Mouse (Mus musculus) activated CD4-positive, CD25-positive, alpha-beta regulatory T cell, adult 4 months (primary cell): ENCODE measurements around the gene Scgb1c1. TPM values are rescaled to one million over a fixed set of nuclear protein-coding genes. Genes with fewer than 3 reads are reported as not detected.

ENCODE experiments used
- ATAC-seq: one replicate; pipeline ENCODE4 v1.8.0; 2017
- polyA plus RNA-seq, 2 experiments: library from polyadenylated mRNA; unstranded; fragments of 100-300 nt; shearing (Covaris generic); gene quantifications; one replicate each; pipeline ENCODE4 v1.2.1; 2017

Scgb1c1 gene
- polyA plus RNA-seq, 2 experiments from 2014 or later: not detected

DNA sequence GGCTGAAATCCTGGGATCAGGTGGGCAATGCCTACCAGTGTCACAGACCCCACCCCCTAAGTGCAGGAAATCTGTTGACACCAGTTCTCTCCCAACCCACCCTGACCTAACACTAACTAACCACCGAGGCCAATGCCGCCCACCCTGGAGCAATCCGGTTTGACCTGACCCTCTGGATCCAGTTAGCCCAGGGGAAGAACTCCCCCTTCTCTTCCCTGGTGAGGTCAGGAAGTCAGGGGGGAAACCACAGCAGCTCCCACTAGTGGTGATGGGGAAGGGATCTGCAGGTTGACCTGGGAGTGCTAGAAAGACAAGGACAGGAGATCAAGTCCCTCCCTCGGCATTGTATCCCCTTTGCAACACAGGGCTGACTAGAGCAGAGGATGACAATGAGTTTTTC is 336 bp downstream of the Scgb1c1 start:
- ATAC-seq: no peak

DNA sequence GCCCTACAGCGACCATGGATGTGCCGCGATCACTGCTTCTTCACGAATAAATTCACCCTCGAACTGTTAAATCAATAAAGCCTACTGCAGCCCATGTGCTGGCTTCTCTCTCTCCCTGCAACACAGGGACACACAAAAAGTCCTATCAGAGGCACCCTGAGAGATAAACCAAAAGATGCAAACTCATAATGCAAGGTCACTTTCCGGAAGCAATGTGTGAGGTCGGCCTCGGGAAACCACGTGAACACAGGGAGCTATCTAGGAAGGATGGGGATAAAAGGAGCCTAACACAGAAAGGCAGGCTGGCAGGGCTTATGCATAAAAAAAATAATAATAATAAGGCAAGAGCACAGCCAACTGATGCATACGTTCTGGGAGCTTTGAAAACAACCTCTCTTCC is 1.3 kb downstream of the Scgb1c1 start:
- no peak for ATAC-seq

DNA sequence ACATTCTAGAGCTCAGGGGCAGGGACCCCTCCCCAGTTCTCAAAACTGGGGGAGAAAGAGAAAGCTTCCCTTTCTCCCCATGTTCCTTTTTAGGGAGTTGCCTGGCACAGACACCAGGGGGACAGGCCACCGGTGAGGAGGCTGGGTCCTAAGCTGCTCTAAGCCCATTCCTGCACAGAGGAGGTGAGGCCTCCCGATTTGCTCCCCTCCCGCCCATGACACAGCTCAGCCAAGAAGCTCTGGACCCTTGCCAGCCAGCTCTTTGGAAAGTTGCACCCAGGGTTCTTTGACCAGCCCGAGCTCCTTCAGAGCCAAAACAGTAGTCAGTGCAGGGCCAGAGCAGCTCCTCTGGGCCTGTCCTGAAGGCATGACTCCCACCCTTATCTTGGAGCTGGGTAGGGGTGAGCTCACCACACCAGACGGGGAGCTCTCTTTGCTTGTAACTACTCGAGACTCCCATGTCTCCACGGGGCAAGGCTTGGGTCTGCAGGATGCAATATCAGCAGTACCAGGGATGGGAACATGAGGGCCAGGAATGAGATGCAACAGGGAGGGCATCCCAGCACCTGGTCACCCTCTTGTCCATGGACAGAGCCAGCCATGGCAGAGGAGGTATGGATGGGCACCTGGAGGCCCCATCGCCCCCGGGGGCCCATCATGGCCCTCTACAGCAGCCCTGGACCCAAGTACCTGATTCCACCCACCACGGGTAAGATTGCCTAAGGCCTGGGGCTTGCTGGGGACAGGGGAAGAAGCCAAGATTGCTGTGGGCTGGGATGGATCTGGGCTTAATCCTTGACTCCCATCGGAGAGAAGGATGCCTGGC is 2.6 kb downstream of the Scgb1c1 start, which contains the start of gene Odf3:
Gene Odf3, plus strand, starts transcription at position 51 of the 826 bp plus-strand sequence.
- no peak for ATAC-seq

DNA sequence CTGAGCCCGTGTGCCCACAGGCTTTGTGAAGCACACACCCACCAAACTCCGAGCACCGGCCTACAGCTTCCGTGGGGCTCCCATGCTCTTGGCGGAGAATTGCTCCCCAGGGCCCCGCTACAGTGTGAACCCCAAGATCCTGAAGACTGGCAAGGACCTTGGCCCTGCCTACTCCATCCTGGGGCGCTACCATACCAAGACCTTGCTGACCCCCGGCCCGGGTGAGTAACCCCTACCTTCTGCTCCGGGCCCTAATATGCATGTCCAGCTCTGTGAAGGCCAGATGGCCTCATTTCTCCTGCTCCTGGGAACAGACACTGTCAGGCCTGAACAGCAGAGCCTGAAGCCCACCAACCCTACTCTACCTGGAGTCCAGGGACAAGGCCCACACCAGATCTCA is 3.2 kb downstream of the Scgb1c1 start:
- ATAC-seq: no peak

DNA sequence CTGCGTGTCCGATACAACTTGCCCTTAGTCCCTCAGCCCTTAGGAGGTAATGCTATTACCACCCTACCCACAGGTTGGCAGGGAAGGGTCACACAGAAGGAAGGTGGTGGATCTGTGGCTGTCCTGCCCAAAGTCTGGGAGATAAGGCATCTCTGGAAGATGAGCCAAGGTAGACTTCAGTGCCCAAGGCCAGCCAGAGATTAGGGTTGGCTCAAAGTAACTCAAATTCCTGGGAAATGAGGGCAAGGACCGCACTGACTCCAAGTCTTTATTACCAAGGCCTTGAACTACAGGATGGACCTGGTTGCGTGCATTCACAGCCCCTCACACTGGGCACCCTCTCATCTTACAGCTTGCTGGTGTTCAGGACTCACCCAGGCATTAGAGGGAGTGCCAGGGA is 6.6 kb downstream of the Scgb1c1 start:
- no peak for ATAC-seq

DNA sequence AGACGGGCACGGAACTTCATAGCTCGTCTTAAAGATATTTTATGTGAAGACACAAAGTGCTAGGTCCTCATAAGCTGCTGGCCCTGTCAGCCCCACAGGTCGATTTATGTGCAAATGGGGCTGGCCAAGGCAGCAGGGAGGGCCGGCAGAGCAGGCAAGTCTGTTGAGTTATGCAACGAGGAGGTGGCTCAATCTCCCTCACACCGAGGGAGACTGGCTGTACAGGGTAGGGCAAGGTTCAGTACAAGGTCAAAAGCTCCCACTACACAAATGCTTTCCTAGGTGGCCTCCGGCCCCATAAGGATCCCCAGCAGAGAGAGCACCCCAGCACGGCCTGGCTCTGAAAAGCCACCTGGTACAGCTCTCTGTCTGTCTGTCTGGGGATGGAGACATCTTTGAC is 8.0 kb downstream of the Scgb1c1 start:
- no peak for ATAC-seq

DNA sequence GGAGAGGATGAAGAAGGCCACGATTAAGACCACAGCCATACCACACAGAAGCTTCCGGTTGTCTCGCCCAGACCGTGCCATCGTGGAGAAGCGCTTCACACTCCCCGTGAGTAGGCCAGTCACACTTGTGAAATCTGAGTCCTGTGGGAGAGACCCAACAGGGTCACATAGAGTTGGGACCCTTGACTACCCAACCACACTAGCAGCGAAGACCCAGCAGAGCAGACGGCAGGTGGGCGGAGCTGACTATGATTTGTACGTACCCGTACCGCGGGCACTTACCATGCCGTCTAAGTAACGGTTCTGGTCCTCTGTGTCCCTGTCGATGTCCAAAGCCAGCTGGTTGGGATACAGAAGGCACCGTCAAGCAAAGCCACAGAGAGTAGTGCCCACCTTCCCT is 9.1 kb downstream of the Scgb1c1 start:
- ATAC-seq: no peak

DNA sequence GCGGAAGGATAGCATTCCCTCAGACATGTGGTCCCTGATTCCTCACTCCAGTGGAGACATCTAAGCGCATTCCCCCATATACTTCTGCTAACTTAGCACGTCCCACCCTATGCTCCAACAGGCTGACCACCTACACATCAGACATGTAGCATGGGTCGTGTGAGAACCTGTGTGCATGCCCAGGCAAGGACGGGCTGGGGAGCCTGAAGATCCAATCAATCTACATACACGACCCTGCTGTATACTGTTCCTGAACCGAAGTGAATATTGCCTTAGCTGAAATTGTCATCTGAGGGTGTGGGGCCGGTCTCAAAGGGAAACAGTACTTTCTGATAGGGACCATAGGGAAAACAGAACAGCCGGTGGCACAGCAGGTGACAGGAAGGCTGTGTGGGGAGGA is 9.8 kb downstream of the Scgb1c1 start:
- ATAC-seq: no peak

DNA sequence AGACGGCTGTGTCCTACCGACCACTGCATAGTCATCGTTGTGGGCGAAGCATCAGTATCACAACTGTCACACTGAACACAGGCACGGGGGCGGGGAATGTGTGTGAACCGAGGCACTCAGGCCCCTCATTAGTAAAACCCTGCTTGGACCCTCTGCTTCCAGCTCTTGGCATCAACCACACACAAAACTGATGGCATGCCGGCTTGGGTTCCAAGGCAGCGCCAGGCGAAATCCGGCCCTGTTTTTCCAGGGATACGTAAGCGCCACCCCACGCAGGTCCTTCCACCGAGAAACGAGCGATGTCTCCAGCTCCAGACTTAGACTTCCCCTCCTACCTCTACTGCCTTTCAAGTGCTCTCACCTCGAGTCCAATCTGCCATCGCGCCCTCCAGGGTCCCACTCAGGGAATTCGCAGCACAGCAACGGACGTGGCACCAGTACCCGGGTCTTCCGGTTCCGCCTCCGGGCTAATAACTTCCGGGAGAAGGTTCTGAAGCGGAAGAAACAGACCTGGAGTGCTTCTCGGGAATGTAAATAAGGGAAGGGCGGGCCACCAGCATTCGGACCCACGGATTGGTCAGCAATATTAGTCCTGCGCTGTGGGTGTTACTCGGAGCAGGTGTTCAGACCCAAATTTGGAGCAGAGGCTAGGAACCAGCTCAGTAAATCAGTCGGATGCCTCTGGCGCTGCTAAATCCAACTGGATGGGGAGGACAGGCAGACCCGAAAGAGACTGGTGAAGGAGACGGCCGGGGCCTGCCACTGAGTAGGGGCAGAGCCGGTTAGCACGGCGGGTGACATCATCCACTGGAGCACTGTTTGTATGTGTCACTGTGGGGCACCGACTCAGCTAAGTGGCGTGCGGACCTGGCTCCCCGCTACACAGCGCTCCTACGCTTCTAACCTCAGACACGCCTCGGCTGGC is 10.8 kb downstream of the Scgb1c1 start, which contains the start of gene Gm45785:
Gene Gm45785, minus strand, starts transcription at position 472 of the 925 bp plus-strand sequence.
- ATAC-seq: peak; percentile 57

DNA sequence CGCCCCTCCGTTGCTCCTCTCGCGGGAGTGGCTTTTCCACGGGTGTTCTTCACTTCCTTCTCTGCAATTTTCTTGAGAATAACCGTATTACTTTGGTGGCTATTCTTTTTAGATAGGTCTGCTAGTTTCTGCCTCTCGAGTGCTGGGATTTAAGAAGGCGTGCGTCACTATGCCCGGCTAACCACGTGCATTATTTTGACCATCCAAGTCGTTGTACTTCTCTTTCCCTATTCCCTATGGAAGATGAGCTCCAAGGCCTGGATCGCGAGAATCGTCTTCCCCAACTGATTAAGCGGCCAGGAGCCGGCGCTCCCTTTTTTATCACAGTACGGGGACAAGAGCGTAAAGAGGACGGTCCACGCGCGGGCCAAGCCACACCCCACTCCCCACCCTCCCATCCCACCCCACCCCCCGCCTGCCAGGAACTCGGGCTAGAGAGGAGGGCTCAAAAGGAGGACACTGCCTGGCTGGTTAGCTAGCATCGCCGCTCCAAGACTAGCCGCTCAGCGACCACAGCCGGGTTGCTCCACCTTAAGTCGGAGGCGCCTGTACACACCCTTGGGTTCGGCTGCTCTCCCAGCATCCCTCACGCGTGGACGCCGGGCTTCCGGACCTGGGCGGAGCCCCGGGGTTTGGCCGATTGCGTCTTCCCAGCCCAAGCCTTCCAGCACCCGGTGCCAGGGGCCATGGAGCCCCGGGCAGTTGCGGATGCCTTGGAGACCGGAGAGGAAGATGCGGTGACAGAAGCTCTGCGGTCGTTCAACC is 11.6 kb downstream of the Scgb1c1 start, which contains the start of gene Ric8a:
Gene Ric8a, plus strand, starts transcription at position 173 of the 765 bp plus-strand sequence.
- ATAC-seq: peak; percentile 70

DNA sequence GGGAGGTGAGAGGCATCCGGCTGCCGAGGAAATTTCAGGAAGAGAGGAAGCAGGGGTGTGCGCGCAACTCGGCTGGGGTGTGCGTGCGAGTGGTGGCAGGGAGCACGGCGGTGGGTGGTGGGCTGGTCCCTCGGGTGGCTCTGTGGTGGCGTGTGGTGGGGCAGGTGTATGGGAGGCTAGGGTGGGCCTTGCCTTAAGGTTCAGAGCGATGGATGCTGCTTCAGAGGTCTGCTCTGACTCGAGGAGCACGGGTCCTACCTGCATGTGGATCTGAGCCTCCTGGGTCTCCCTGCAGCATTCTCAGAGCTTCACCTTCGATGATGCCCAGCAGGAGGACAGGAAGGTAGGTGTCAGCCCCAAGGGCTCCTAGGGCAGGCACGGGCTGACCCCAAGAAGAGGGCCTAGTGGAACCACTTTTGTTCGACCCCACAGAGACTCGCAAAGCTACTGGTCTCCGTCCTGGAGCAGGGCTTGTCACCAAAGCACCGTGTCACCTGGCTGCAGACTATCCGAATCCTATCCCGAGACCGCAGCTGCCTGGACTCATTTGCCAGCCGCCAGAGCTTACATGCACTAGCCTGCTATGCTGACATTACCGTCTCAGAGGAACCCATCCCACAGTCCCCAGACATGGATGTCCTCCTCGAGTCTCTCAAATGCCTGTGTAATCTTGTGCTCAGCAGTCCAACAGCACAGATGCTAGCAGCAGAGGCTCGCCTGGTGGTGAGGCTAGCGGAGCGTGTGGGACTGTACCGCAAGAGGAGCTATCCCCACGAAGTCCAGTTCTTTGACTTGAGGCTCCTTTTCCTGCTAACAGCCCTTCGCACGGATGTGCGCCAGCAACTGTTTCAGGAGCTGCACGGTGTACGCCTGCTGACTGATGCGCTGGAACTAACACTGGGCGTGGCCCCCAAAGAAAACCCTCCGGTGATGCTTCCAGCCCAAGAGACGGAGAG is 12.5 kb downstream of the Scgb1c1 start, which contains the start of gene Bet1l:
Gene Bet1l, minus strand, starts transcription at position 28 of the 956 bp plus-strand sequence.
- ATAC-seq: peak; percentile 31

DNA sequence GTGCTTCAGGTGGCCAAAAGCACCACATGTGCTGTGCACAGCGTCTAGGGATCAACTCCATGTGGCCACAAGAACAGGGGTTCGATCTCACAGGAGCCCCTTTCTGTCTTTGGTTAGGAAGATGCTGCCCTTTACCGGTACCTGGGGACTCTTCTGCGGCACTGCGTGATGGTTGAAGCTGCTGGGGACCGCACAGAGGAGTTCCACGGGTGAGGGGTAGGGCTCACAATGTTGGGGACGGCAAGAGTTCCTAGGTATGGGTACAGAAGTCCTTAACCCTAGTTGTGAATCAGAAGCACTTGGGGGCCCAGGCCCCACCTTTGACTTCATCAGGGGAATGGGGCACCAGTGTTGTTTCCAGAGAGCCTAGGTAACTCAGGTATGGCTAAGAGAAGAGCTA is 13.4 kb downstream of the Scgb1c1 start:
- no peak for ATAC-seq

DNA sequence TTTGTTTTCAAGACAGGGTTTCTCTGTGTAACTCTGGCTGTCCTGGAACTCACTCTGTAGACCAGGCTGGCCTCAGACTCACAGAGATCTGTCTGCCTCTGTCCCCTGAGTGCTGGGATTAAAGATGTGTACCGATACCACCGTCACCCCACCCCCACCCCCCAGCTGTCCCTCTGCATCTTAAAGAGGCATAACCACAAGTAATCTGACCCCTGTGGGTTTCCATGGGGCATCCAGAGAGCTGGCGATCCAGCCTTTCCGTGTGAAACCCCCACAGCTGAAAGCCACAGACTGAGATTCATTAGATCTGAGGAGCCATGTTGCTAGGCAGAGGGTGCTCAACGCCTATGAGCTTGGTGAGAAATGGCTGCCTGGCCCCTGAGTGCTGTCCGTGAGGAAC is 14.7 kb downstream of the Scgb1c1 start:
- ATAC-seq: no peak

DNA sequence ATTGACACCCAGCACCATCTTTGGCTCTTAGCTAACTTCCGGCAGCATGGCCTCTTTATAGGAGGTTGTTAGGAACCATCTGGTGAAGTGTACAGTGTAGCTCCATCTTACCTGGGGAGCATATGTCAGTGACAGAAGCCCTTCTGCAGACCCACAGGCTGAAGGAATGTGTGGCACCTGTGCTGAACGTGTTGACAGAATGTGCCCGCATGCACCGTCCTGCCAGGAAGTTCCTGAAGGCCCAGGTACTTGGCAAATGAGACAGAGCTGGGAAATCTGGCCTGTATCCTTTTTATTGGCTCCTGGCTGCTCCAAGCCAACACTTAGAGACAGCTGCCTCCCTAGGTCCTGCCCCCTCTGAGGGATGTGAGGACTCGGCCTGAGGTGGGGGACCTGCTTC is 15.4 kb downstream of the Scgb1c1 start:
- ATAC-seq: no peak

DNA sequence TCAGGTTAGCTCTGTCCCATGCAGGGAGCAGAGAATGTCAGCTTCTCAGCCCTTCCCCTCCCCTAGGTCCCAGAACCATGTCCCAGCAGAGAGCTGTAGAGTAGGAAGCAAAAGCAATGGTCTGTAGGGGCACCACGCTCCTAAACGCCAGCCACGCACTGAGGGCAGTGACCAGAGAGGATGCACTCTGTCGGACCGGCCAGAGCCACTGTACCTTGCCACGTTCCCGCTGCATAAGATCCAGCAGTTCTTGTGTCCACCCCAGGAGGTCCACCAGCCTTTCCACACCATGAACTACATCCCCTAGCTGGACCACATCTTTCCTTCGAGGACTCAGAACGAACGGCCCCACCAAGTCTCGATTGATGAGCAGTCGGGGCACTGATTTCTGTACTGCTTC is 19.4 kb downstream of the Scgb1c1 start:
- ATAC-seq: no peak

DNA sequence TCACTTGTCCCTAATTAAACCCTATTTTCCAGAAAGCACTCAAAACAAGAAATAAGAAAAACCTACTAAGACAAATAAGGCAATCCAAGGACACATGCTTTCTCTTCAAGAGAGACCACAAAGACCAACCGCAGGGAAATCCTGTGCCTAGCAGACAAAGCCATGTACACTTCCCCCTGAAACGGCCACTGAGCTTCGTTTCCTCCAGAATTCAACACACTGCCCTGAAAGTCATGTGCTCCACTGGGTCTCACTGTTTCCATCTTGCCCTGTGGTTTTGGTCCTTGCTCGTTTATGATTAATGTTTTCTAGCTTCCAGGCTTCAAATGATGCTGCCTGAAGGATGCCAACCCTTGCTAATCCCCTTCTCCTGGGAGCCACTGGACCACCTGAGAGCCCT is 28.9 kb downstream of the Scgb1c1 start:
- ATAC-seq: no peak

DNA sequence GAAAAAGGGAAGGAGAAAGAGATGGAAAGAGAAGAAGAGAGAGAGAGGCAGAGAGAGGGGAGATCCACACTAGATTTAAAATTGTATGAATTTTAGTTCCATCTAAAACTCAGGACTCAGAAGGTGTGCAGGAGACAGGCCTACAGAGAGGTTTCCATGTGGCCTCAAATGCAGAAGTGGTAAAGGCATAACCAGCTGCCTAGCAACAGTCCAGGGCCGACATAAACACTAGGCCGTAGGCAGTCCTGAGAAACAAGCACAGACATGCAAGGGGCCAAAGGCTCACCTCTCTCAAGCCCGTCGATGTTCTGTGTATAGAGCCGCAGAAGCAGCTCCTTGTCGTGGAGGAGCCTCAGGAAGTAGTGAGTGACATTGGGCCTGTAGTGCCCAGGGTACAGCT is 32.0 kb downstream of the Scgb1c1 start:
- ATAC-seq: no peak

DNA sequence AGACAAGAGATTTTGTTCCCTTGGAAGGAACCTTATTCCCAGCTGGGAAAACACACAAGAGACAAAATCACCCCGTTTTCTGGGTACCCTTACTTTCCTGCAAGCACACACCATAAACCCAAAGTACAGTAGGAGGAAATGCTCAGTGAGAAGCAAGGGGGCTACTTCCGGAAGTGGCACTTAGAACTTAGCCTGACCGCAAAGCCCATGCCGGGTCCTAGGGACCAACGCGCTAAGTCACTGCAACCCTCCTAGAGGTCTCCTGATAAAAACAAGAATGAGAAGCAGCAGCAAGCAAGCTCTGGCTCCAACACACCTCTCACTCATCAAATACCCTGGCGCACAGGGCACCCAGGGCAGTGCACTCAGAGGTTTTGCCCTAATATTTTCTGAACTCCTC is 34.0 kb downstream of the Scgb1c1 start:
- ATAC-seq: no peak

DNA sequence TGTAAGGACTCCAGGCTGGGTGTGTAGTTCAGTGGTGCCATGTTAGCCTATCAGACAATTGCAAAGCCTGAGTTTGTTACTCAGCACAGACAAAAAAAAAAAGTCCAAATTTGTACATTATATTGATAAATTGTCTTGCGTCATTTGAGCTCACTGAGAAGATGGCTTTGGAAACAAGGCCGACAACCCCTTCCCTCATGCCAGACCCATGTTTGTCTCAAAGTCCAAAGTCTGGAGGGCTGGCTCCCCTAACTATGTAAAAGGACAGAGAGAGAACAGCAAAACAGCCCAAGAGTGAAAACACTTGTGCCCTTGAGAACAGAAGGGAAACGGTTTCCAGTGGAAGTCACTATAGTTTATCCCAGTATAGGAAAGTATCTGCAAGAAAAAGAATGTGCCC is 35.1 kb downstream of the Scgb1c1 start:
- no peak for ATAC-seq

DNA sequence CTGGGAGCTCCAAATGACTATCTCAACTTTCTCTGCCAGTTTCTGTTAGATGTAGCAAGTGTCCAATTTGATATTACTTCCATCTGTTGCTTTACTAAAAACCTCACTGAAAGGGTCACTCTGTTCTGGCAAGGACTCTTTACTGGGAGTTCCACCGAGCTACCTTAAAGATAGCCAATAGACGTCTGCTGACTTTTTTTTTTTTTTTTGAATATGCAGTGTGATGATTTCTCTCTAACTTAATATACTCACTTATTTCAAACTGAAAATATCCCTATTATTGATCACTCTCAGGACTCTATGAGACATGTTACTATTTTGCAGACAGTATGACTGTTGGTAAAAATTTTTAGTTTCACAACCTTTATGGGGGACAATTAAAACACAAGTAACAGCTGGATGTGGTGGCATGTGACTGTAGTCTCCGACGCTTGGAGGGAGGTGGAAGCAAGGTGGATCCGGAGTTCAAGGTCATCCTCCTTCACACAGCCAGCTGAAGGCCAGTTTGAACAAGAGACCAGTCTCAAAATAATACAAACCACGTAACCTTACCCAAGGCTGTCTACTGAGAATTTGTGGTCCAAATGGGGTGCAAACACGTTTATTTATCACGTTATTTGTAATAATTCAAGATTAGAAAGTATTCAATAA is 35.6 kb downstream of the Scgb1c1 start:
- ATAC-seq: no peak
